In genomic region chr5:33371137-33371536, GRCm38 (mm10) we compare ENCODE assay signal across 9 mouse cellular contexts. TPM values are rescaled to one million over a fixed set of nuclear protein-coding genes. Genes with fewer than 3 reads are reported as not detected.
DNase-seq lines count a peak whose midpoint lies in the region; ATAC-seq and TF ChIP-seq lines count a peak whose summit lies in the region.
"Had no signal": no experiment of that assay in that cellular context is flagged by ENCODE, and none has a peak within 500 bp of the region (broad histone marks: within the 10 kb centered on the region; RNA-seq: fewer than 3 reads in every experiment).

No protein-coding gene starts in this region.

- peak; percentile 38 to 64 (median 58) for TF ChIP-seq CTCF in MEL (IDR thresholded peaks at IDR 0.05 in 2 of 3, conservative IDR thresholded peaks at IDR 0.05 in 1 of 3; ENCODE audit: control insufficient read depth in 1 of 3, insufficient read depth in 1 of 3, low read depth in 2 of 3, low read length in 3 of 3, poor library complexity in 1 of 3, severe bottlenecking in 1 of 3)

- peak; percentile 55 for TF ChIP-seq RAD21 in MEL (IDR thresholded peaks at IDR 0.05; ENCODE audit: low read depth, low read length)

- no peak overlapping the region for H3K4me3 ChIP-seq in intestine, embryonic 16.5 days (ENCODE audit: low read length)
- H3K4me3 ChIP-seq in intestine, embryonic 15.5 days (replicated peaks) = no peak overlapping the region
- no peak overlapping the region for H3K4me3 ChIP-seq in MEL (ENCODE audit: control insufficient read depth in 1 of 2, insufficient read depth in 1 of 2, low read depth in 2 of 2, low read length in 2 of 2)
- H3K4me3 ChIP-seq in heart, embryonic 12.5 days = no peak overlapping the region
- H3K4me3 ChIP-seq: lung, embryonic 15.5 days had no signal

- H3K27ac ChIP-seq in intestine, embryonic 16.5 days (ENCODE audit: low read length) = no peak overlapping the region
- no peak overlapping the region for H3K27ac ChIP-seq in intestine, embryonic 15.5 days
- no peak overlapping the region for H3K27ac ChIP-seq in MEL (ENCODE audit: control insufficient read depth, low read depth, low read length)
- no peak overlapping the region for H3K27ac ChIP-seq in heart, embryonic 12.5 days (ENCODE audit: poor library complexity, severe bottlenecking)
- H3K27ac ChIP-seq: lung, embryonic 15.5 days had no signal

- no peaks in the 10 kb centered on the region for H3K79me2 ChIP-seq in MEL (ENCODE audit: control insufficient read depth, insufficient read depth, low read length, poor library complexity)

- H3K4me1 ChIP-seq in intestine, embryonic 16.5 days (ENCODE audit: control insufficient read depth, insufficient read depth, low read length) = no peaks in the 10 kb centered on the region
- H3K4me1 ChIP-seq in intestine, embryonic 15.5 days (replicated peaks) = no peaks in the 10 kb centered on the region
- no peaks in the 10 kb centered on the region for H3K4me1 ChIP-seq in MEL (ENCODE audit: control insufficient read depth in 1 of 2, insufficient read depth in 2 of 2, low read length in 2 of 2)
- H3K4me1 ChIP-seq in heart, embryonic 12.5 days (replicated peaks) = no peaks in the 10 kb centered on the region
- H3K4me1 ChIP-seq: lung, embryonic 15.5 days had no signal

- TF ChIP-seq EP300 in MEL (IDR thresholded peaks at IDR 0.05; ENCODE audit: low read depth in 1 of 2, low read length in 2 of 2) = no peak

- 0 out of 2 replicates have a peak, but pooled peaks have one; percentile 39 for ATAC-seq in intestine, embryonic 16.5 days
- ATAC-seq in intestine, embryonic 15.5 days = no peak; the same call in 1 of the 2 replicates
- ATAC-seq in heart, embryonic 12.5 days (ENCODE audit: insufficient number of reproducible peaks, low FRiP score) = no peak

- DNase-seq in A20 (ENCODE audit: low read depth, low spot score) (peak; percentile 55), MEL (ENCODE audit: low read depth, low spot score) (peak; percentile 57)
- peak; percentile 21 for DNase-seq in induced T-regulatory cell, adult 2 months (ENCODE audit: low read depth)
- peak; percentile 21 for DNase-seq in retina, postnatal 7 days (ENCODE audit: low read depth, low spot score)
- no peak for DNase-seq in thymus, postnatal 0 days (ENCODE audit: low spot score)

- H3K9me3 ChIP-seq in intestine, embryonic 16.5 days (ENCODE audit: control insufficient read depth, low read length) = no peaks in the 10 kb centered on the region
- H3K9me3 ChIP-seq in intestine, embryonic 15.5 days = no peaks in the 10 kb centered on the region
- no peaks in the 10 kb centered on the region for H3K9me3 ChIP-seq in MEL (replicated peaks; ENCODE audit: insufficient read depth, low read length)
- no peaks in the 10 kb centered on the region for H3K9me3 ChIP-seq in heart, embryonic 12.5 days (replicated peaks)
- H3K9me3 ChIP-seq: lung, embryonic 15.5 days had no signal

- H3K36me3 ChIP-seq in intestine, embryonic 16.5 days (ENCODE audit: control insufficient read depth, insufficient read depth, low read length) = peaks cover 23% of the 10 kb centered on the region
- peaks cover 33% of the 10 kb centered on the region for H3K36me3 ChIP-seq in intestine, embryonic 15.5 days
- H3K36me3 ChIP-seq in MEL (ENCODE audit: control insufficient read depth in 1 of 2, insufficient read depth in 2 of 2, low read length in 2 of 2) = peaks cover 0 to 28% of the 10 kb centered on the region in 2 experiments; a peak in 2 of 4 replicates
- H3K36me3 ChIP-seq in heart, embryonic 12.5 days = peaks cover 81% of the 10 kb centered on the region

- H3K27me3 ChIP-seq in intestine, embryonic 16.5 days (replicated peaks; ENCODE audit: control insufficient read depth, insufficient read depth, low read length) = no peaks in the 10 kb centered on the region
- no peaks in the 10 kb centered on the region for H3K27me3 ChIP-seq in intestine, embryonic 15.5 days (replicated peaks)
- H3K27me3 ChIP-seq in MEL (ENCODE audit: control insufficient read depth in 1 of 2, insufficient read depth in 2 of 2, low read length in 2 of 2) = no peaks in the 10 kb centered on the region
- H3K27me3 ChIP-seq in heart, embryonic 12.5 days (replicated peaks) = no peaks in the 10 kb centered on the region
- H3K27me3 ChIP-seq: lung, embryonic 15.5 days had no signal

- H3K9ac ChIP-seq in intestine, embryonic 16.5 days (ENCODE audit: low read depth, low read length) = no peak overlapping the region
- no peak overlapping the region for H3K9ac ChIP-seq in intestine, embryonic 15.5 days
- no peak overlapping the region for H3K9ac ChIP-seq in MEL (ENCODE audit: control insufficient read depth, low read depth, low read length, poor library complexity, severe bottlenecking)
- H3K9ac ChIP-seq in heart, embryonic 12.5 days = no peak overlapping the region
- H3K9ac ChIP-seq: lung, embryonic 15.5 days had no signal

- H3K4me2 ChIP-seq in intestine, embryonic 16.5 days (ENCODE audit: low read depth, low read length) = no peak overlapping the region
- H3K4me2 ChIP-seq in intestine, embryonic 15.5 days (replicated peaks) = no peak overlapping the region
- H3K4me2 ChIP-seq in heart, embryonic 12.5 days = no peak overlapping the region
- H3K4me2 ChIP-seq: lung, embryonic 15.5 days had no signal

- TF ChIP-seq POLR2A in MEL (IDR thresholded peaks at IDR 0.05; ENCODE audit: control insufficient read depth in 1 of 2, insufficient read depth in 1 of 2, low read depth in 1 of 2, low read length in 2 of 2, poor library complexity in 1 of 2) = no peak

TF ChIP-seq in MEL, 35 proteins besides CTCF, POLR2A, EP300 and RAD21:
- TF ChIP-seq RCOR1 (IDR thresholded peaks at IDR 0.05; ENCODE audit: low read depth, low read length) (no peak), BHLHE40 (IDR thresholded peaks at IDR 0.05; ENCODE audit: borderline replicate concordance, low read depth, low read length) (no peak), SMC3 (IDR thresholded peaks at IDR 0.05; ENCODE audit: low read depth, low read length) (peak; percentile 54), MXI1 (IDR thresholded peaks at IDR 0.05; ENCODE audit: low read depth, low read length) (0 out of 2 replicates have a peak, but pooled peaks have one; percentile 4), USF2 (IDR thresholded peaks at IDR 0.05; ENCODE audit: borderline replicate concordance in 1 of 2, insufficient read depth in 1 of 2, low read depth in 1 of 2, low read length in 2 of 2) (no peak), NRF1 (IDR thresholded peaks at IDR 0.05; ENCODE audit: insufficient read depth, low read depth, low read length, poor library complexity, severe bottlenecking) (no peak), CHD1 (IDR thresholded peaks at IDR 0.05; ENCODE audit: low read depth, low read length) (no peak), MAFK (IDR thresholded peaks at IDR 0.05; ENCODE audit: borderline replicate concordance, low read depth, low read length) (no peak), USF1 (IDR thresholded peaks at IDR 0.05; ENCODE audit: low read depth, low read length) (no peak), ETS1 (IDR thresholded peaks at IDR 0.05; ENCODE audit: low read depth, low read length) (no peak), ZKSCAN1 (IDR thresholded peaks at IDR 0.05; ENCODE audit: low read depth, low read length) (no peak)
TF ChIP-seq in MEL: peak in this region for 2.

RNA-seq across cellular contexts. Expression of gene Uvssa, which starts 7.2 kb away (rescaled TPM):
- 5.7 and 5.9 TPM in 2 replicates for polyA plus RNA-seq in intestine, embryonic 16.5 days (2015; fragmentation: Nextera tagmentation; extraction: Ambion mirVana)
- polyA plus RNA-seq in intestine, embryonic 15.5 days (2015; fragmentation: Nextera tagmentation; extraction: Ambion mirVana) = 6.7 and 6.8 TPM in 2 replicates
- total RNA-seq in MEL (2012; rRNA removed) = 4.7 and 6.3 TPM in 2 replicates
- polyA plus RNA-seq in MEL (2012; ENCODE audit: insufficient read depth in 1 of 2, insufficient read length in 2 of 2, low read depth in 1 of 2, low replicate concordance in 2 of 2, missing spikeins in 1 of 2) = 10 to 100 TPM in 1 of 2 experiments, not detected in 1; 10.6 TPM
- 4.1 and 4.6 TPM in 2 replicates for polyA plus RNA-seq in heart, embryonic 12.5 days (2016; fragmentation: Nextera tagmentation; extraction: Ambion mirVana)
- polyA plus RNA-seq in thymus, postnatal 0 days (2015; fragmentation: Nextera tagmentation; extraction: Ambion mirVana) = 7.2 and 10.4 TPM in 2 replicates

RNA-seq across cellular contexts. Expression of gene Maea, which starts 35.8 kb away (rescaled TPM):
- polyA plus RNA-seq in intestine, embryonic 16.5 days (2015; fragmentation: Nextera tagmentation; extraction: Ambion mirVana) = 128 and 135 TPM in 2 replicates
- polyA plus RNA-seq in intestine, embryonic 15.5 days (2015; fragmentation: Nextera tagmentation; extraction: Ambion mirVana) = 126 and 128 TPM in 2 replicates
- total RNA-seq in MEL (2012; rRNA removed) = 140 and 151 TPM in 2 replicates
- 100 to 1,000 TPM in 1 of 2 experiments, not detected in 1; 224 TPM for polyA plus RNA-seq in MEL (2012; ENCODE audit: insufficient read depth in 1 of 2, insufficient read length in 2 of 2, low read depth in 1 of 2, low replicate concordance in 2 of 2, missing spikeins in 1 of 2)
- 125 and 127 TPM in 2 replicates for polyA plus RNA-seq in heart, embryonic 12.5 days (2016; fragmentation: Nextera tagmentation; extraction: Ambion mirVana)
- 83.0 and 86.8 TPM in 2 replicates for polyA plus RNA-seq in thymus, postnatal 0 days (2015; fragmentation: Nextera tagmentation; extraction: Ambion mirVana)
